Mouse (Mus musculus) limb, embryonic 14.5 days (tissue): ENCODE measurements around the gene Apba3. TPM values are rescaled to one million over a fixed set of nuclear protein-coding genes. Genes with fewer than 3 reads are reported as not detected.

ENCODE experiments used
- ATAC-seq: fragments of 200-750 bp; cut with Nextera tagmentation; 2 replicates; pipeline ENCODE4 v1.8.0; 2017; ENCODE audit warnings: low read depth, moderate number of reproducible peaks, moderate TSS enrichment; ENCODE audit not compliant: low FRiP score
- DNase-seq: peaks from one replicate; pipeline ENCODE4 v3.0.0-alpha.2; 2015; ENCODE audit warnings: low spot score
- H3K27ac ChIP-seq: fragments of 300-500 bp; sonication (generic); replicated peaks from 2 replicates; pipeline ENCODE4 v1.5.1; 2014; ENCODE audit warnings: low read depth, mild to moderate bottlenecking, low read length, moderate library complexity, mixed read lengths
- H3K27me3 ChIP-seq: fragments of 300-500 bp; sonication (generic); 2 replicates; pipeline ENCODE4 v1.6.1; 2014; ENCODE audit warnings: low read length, mixed read lengths; ENCODE audit not compliant: control insufficient read depth, insufficient read depth
- H3K36me3 ChIP-seq: fragments of 300-500 bp; sonication (generic); 2 replicates; pipeline ENCODE4 v1.6.1; 2014; ENCODE audit warnings: mild to moderate bottlenecking, low read length, moderate library complexity, mixed read lengths; ENCODE audit not compliant: control insufficient read depth, insufficient read depth
- H3K4me1 ChIP-seq: fragments of 300-500 bp; sonication (generic); 2 replicates; pipeline ENCODE4 v1.6.1; 2014; ENCODE audit warnings: antibody characterized with exemption, low read length, mixed read lengths; ENCODE audit not compliant: control insufficient read depth, insufficient read depth
- H3K4me2 ChIP-seq: fragments of 300-500 bp; sonication (generic); replicated peaks from 2 replicates; pipeline ENCODE4 v1.6.1; 2014; ENCODE audit warnings: low read depth, mild to moderate bottlenecking, low read length, moderate library complexity; ENCODE audit not compliant: severe bottlenecking
- H3K4me3 ChIP-seq: fragments of 300-500 bp; sonication (generic); replicated peaks from 2 replicates; pipeline ENCODE4 v1.5.1; 2014; ENCODE audit warnings: low read length
- H3K9ac ChIP-seq: fragments of 300-500 bp; sonication (generic); 2 replicates; pipeline ENCODE4 v1.6.1; 2014; ENCODE audit warnings: mild to moderate bottlenecking, low read depth, low read length, moderate library complexity; ENCODE audit not compliant: severe bottlenecking
- H3K9me3 ChIP-seq: fragments of 300-500 bp; sonication (generic); 2 replicates; pipeline ENCODE4 v1.6.1; 2016; ENCODE audit warnings: low read length; ENCODE audit not compliant: control insufficient read depth
- POLR2A ChIP-seq: fragments of 200-500 bp; IDR thresholded peaks from 2 replicates; pipeline ENCODE4 v1.8.0; 2012; ENCODE audit warnings: inconsistent platforms, mild to moderate bottlenecking, moderate library complexity, borderline replicate concordance; ENCODE audit not compliant: insufficient read depth, insufficient read length; ENCODE audit errors: extremely low read depth
- WGBS: fragments of 180-500 bp; shearing (Covaris S2); extraction: QIAGEN DNeasy Blood & Tissue Kit; methylation state at CpG from one replicate; pipeline ENCODE4 v1.1.7; 2014; 5-methylcytosine and 5-hydroxymethylcytosine counted together
- polyA plus RNA-seq, 2 experiments: library from polyadenylated mRNA; depleted of rRNA in 1 of 2; stranded (reverse) in 1 of 2; unstranded in 1 of 2; fragments of >200 nt; fragmentation: Nextera tagmentation in 1 of 2; extraction: Ambion mirVana in 1 of 2; gene quantifications; 2 replicates each; pipeline versions ENCODE4 v1.2.1 to v1.2.3; 2012 to 2014

Apba3 gene
- polyA plus RNA-seq, 2 experiments = 58.2 to 77.9 TPM

DNA sequence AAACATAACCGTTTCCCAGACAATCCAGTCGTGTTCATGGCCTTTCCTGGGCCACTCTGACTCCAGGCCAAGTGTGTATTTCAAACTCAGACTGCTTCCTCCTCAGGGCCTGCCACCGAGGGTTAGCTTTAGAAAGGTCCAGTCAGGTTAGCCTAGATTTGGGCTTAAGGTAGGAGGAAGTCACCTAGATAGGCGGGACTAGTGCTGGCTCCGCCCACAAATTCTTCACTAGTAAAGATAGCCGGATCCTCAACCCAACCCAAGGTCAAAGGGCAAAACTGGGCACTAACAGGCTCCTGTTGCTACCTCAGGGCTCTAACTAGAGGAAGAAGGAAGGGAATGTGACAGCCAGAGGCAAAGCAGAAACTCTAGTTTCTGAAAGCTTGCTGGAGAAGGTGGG is 19.8 kb downstream of the Apba3 start:
- 40% methylated on average over 6 of the region's 6 CpGs for WGBS
- H3K27me3 ChIP-seq = peaks cover 39% of the 10 kb centered on the region
- TF ChIP-seq POLR2A = no peak

DNA sequence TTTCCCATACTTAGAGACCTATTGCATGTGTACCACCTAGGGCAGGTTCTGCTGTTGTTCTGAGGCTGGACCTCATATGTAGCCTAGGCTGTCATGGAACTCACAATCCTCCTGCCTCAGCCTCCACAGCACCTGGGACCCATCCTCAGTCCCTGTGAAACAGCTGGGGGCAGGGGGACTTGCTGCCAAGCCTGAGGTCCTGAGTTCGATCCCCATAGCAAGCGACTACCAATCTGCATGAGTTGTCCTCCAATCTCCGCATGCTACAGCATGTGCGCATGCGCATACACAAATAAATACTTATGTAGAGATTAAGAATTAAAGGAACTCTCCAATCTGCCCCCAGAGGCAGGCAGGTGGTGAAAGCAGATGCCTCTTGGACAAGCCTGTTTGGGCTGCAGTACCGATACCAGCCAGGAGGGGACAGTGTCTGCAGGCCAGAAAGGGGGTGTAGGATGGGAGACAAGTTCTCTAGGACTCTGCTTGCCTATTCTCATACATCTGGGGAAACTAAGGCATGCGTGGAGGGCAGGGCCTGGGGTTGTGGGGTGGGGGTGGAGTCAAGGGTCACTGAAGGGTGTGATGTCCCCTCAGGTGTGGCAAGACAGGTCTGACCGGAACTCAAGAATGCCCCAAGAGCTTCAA is 20.9 kb downstream of the Apba3 start:
- ATAC-seq (no peak), DNase-seq (no peak)
- no peak overlapping the region for H3K27ac ChIP-seq
- no peak for TF ChIP-seq POLR2A
- H3K4me1 ChIP-seq = peaks cover 7% of the 10 kb centered on the region
- H3K27me3 ChIP-seq = peaks cover 42% of the 10 kb centered on the region
- no peak overlapping the region for H3K9ac ChIP-seq
- no peak overlapping the region for H3K4me3 ChIP-seq
- H3K4me2 ChIP-seq = no peak overlapping the region
- H3K36me3 ChIP-seq = no peaks in the 10 kb centered on the region
- 58% methylated on average over 8 of the region's 8 CpGs for WGBS
- H3K9me3 ChIP-seq = no peaks in the 10 kb centered on the region

More for the DNA sequence above, 19.8 kb downstream of the Apba3 start:
- Histone ChIP-seq H3K36me3 (no peaks in the 10 kb centered on the region), H3K4me1 (peaks cover 7% of the 10 kb centered on the region), H3K27ac (no peak overlapping the region), H3K9ac (no peak overlapping the region), H3K4me2 (0 out of 2 replicates have a peak overlapping the region, but pooled peaks have one; percentile 66), H3K4me3 (no peak overlapping the region), H3K9me3 (no peaks in the 10 kb centered on the region)
- DNase-seq = no peak
- no peak for ATAC-seq

DNA sequence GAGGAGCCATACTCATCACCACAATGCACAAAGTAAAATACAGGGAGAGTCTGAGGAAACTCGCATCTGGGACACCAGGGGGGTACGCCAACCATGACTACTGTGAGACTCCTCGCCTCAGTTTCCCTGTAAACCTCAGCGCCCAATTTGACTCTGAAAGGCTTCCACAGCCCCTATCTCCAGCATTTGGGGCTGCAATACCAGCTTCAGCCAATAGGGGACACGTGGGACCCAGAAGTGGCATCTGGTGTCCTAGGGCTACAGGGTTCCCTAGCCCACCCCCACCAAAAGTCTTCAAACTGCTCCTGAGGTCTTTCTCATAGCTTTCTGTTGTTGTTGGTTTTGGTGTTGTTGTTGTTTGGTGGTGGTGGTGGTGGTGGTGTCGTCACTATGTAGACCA is 21.8 kb downstream of the Apba3 start:
- 35% methylated on average over 6 of the region's 6 CpGs for WGBS

DNA sequence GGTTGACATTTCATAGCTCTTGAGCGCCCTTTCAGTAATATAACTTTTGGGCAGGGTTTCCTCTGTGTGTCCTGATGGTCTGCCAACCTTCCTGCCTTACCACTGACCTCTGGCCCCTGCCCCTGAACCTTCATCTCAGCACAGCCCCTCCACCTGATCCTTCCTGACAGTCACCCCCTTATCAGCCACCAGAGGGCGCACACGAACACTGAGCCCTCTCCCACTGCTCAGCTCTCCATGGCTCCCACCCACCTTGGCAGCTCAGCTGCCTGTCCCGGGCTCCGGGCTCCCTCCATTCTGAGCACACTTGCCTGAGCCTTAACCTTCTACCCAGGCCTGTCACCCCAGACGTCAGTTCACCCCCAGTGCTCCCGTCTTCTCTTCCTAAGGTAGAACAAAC is 22.5 kb downstream of the Apba3 start:
- no peaks in the 10 kb centered on the region for H3K9me3 ChIP-seq
- under 1% methylated on average over 7 of the region's 7 CpGs for WGBS
- H3K27ac ChIP-seq = no peak overlapping the region
- H3K4me2 ChIP-seq = no peak overlapping the region
- no peak overlapping the region for H3K4me3 ChIP-seq
- ATAC-seq (0 out of 2 replicates have a peak, but pooled peaks have one; percentile 8), DNase-seq (peak; percentile 71)
- H3K36me3 ChIP-seq = no peaks in the 10 kb centered on the region
- TF ChIP-seq POLR2A = no peak
- H3K9ac ChIP-seq = no peak overlapping the region
- H3K4me1 ChIP-seq = peaks cover 14% of the 10 kb centered on the region
- H3K27me3 ChIP-seq = peaks cover 27% of the 10 kb centered on the region

More for the DNA sequence above, 21.8 kb downstream of the Apba3 start:
- H3K27me3 ChIP-seq = peaks cover 34% of the 10 kb centered on the region
- TF ChIP-seq POLR2A = no peak
- peaks cover 7% of the 10 kb centered on the region for H3K4me1 ChIP-seq
- no peak overlapping the region for H3K4me2 ChIP-seq
- H3K4me3 ChIP-seq = no peak overlapping the region
- DNase-seq (no peak), ATAC-seq (no peak)
- no peaks in the 10 kb centered on the region for H3K9me3 ChIP-seq
- H3K36me3 ChIP-seq = no peaks in the 10 kb centered on the region
- no peak overlapping the region for H3K27ac ChIP-seq
- no peak overlapping the region for H3K9ac ChIP-seq

DNA sequence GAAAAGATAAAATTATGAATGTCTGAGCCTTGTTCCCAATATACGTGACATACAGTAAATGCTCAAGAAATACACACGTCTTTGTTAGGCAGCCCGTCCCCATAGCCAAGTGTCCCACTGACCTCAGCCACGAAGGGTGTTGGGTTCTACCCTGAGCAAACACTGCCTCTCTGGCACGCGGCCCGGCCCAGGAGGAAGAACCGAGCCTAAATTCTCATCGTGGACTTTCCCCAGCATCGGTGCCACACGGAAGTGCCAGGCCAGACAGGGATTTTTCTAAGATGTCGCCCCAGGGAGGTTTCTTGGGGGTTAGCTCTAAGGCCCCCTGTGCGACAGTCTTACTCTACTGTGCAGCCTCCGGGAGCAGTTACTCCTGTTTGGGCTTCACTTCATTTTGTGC is 23.1 kb downstream of the Apba3 start:
- H3K27ac ChIP-seq = no peak overlapping the region
- H3K4me1 ChIP-seq = peaks cover 19% of the 10 kb centered on the region
- peaks cover 22% of the 10 kb centered on the region for H3K27me3 ChIP-seq
- no peak for TF ChIP-seq POLR2A
- no peak for DNase-seq
- no peak overlapping the region for H3K4me3 ChIP-seq
- no peaks in the 10 kb centered on the region for H3K9me3 ChIP-seq
- H3K36me3 ChIP-seq = no peaks in the 10 kb centered on the region
- H3K9ac ChIP-seq = no peak overlapping the region
- no peak overlapping the region for H3K4me2 ChIP-seq
- WGBS = 61% methylated on average over 14 of the region's 14 CpGs
- no peak for ATAC-seq
